Mouse (Mus musculus): ENCODE results near the gene Ntn4.

Gene Ntn4

DNA sequence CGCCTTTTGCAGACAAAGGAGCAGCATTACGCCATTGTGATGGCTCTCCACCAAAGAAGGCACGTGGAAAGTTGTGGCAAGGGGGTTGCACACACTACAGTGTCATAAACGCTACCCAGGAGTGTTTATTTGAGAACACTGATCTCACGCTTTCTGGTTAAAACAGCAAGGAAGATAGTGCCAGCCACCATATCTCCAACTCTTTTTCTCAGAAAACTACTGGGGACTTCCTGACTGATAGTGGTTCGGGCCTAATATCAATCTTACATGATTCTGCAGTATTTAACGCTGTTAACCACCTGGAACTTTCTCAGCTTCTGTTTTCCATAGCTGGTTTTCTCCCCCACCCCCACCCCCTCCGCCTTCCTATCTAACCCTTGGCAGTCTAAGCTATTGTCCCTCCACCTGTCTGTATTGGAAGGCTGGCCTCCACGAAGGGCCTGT is 90.8 kb downstream of the Ntn4 start:
- no peak for DNase-seq

DNA sequence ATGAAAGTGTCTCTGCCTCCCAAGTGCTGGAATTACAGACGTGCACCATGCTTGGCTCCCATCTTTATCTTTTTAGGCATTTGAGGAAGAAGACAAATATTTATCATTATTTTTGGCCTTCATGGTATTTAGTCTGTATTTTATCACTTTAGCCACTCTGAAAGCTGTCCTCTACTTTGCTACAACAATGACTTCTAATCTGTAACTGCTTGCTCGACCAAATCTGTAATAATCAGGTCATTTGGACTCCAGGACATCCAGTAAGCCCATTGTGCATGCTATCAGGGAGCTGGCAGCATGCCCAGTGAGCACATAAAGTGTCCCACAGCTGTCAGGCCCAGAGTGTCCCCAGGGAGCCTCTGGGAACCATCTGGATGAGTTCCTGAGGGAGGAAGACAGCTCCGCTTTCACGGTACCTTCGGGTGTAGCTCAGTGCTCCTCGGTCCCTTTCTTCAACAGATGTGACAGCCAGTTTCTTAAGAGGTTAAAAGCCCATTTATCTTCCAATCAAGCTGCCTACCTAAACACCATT is 95.7 kb downstream of the Ntn4 start:
- no peak for DNase-seq

DNA sequence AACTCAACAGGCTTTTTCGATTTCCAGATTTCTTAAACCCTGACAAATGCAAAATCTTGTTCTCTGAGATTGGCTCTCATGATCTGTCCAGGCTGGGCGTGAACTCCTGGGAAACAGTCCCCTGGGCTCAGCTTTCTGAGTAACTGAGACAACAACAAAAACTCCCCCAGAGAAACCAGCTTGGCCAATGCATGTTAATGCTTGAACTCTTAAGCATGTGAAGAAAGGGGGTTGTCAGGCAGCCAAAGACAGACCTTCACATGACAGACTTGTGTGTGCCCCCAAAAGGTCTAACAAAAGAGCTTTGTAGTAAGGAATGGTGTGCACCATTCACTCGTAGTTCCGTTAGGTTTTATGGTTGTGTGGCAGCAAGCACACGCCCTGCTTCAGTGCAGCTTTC is 96.6 kb downstream of the Ntn4 start:
- DNase-seq, result no peak

DNA sequence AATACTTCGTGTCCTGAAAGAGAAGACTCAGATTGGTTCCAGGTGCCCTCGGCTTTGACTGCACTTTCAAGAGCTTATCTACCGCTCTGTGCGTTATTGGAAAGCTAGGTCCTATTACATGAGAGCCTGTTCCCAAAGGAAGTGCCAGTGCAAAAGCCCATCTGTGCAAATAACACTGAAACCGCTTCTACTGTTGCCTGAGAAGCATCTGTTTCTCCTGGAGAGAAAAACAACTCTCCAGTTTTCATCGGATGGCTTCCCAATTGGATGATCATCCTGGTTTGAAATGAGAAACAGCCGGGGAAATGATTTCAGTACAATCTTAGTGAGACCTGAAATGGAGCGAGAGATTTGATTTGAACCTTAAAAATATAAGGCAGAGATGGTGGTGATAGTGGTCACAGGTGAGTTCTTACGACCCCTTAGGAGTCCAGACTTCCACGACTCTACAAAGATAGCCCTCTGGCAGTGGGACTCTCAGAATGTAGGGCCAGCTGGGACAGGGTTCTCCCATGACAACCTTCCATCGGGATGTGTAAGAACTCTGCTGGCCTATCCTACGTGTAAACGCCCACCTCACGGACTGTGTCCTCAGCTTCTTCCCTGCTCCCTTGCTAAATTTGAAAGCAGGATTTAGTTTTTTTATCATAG is 101.1 kb downstream of the Ntn4 start:
- no peak for DNase-seq

DNA sequence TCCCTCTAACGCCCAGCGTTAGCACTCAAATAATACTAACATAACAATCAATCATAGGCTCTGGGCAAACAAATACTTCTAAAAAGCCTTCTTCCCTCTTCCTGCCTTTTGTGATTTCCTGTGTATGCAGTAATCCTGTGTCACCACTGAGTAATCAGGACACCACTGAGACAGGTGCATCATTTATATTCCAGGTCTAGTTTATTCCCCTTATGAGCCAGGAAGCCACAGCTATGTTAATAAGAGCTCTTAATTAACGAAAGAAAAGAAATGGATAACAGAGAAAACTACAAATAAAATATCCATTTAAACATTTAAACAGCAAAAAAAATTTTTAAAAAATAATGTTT is 101.6 kb downstream of the Ntn4 start:
- no peak for DNase-seq

DNA sequence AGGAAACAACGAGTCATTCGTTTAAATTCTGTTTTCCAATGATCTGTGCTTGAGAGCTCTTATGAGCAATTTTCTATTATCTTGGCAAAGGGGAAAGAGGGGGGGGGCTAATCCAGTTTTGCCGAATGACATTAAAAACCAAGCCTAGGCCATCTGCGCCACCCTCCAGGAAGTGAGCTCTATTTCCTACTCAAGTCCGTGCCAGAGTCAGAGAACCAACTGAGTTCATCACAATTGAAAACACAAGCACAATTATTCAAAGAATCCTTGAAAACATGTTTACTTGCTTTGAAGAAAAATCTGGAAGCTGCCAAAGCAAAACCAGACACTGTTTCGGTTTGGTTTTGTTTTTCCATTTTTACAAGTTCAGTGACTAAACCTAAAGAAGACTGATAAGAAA is 102.1 kb downstream of the Ntn4 start:
- DNase-seq, result no peak

DNA sequence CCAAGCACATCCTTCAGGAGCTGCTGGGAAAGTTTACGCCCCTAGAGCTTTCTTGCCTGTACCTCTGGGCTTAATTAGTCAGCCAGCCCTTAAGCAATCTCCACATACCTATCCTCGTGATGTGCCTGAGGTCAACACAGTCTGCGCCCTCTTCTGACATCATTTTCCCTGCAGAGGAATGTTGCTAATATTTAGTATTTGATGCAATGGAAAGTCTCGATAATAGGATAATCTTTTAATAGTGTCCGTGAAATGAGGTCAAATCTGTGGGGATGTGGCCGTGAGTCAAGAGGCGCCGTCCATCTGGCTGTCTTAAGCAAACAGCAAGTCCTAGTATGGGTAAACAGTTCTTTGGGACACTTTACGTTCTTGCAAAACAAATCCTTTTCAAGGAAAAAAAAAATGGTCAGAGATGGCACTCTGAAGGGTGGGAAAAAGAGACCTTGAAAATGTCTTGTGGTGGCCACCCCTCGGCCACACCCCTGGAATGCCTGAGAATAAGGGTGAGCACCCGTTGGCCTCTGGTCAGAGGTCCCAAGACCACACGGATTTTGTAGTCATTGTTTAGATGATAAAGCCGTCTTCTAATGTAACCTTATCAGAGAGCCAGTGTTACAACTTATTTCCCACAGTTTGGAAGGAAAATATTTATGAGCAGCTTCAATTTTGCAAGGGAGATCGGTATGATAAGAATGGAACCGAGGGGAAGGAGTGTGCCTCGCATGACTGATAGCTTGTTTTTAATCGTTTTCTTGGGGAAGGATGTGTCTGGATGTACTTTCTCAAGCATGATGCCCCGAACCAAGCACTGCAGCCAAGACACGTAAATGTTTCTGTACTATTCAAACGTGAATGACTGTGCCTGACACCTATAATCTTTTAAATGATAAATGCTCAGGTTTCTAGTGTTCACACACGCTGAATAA is 109.0 kb downstream of the Ntn4 start:
- DNase-seq, result no peak

DNA sequence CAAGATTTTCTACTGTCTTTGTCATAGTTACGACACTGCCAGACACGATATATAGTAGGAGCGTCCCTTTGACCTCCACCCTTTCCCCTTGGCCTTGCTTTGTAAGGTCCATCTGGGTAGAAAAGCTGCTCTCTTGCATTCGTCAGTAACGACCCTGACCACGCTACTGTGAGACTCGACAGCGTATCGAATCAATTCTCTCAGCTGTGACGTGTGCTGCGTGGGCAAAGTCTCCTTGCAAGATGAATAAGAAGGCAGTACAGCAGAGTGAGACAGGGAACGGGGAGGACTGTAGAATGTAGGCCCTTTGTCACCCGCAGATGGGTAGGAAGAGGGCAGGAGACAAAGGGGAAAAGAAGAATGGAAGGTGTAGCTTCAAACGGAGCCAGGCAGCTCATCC is 110.8 kb downstream of the Ntn4 start:
- DNase-seq, result no peak

DNA sequence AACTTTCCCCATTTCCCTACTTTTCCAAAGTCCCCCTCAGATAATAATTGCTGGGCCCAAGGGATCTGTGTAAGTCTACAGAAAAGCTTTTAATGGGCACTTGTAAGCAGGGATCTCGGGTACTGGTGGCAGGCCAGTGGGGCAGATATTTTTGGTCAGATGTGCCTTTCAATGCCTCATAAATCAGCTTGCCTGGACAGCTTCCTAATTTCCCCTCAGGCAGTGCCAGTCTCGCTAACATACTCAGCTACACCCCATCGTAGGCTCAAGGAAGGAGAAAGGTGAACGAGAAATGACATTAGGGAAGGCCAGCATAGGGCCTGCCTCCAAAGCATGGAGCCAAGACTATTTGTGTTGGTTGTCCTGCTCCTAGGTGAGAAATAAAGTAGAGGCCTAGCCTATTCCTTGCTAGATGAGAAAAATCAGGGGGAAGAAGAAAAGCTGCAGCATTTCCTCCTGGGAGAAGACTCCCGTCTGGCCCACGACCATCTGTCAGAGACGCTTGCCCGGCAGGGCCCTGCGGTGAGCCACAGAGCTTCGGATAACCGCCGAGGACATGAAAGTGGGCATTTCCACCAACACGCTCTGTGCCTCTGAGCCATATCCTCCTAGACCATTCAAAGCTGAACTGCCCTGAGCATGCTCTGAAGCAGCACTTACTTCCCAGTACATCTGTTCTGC is 113.4 kb downstream of the Ntn4 start:
- DNase-seq, result no peak

DNA sequence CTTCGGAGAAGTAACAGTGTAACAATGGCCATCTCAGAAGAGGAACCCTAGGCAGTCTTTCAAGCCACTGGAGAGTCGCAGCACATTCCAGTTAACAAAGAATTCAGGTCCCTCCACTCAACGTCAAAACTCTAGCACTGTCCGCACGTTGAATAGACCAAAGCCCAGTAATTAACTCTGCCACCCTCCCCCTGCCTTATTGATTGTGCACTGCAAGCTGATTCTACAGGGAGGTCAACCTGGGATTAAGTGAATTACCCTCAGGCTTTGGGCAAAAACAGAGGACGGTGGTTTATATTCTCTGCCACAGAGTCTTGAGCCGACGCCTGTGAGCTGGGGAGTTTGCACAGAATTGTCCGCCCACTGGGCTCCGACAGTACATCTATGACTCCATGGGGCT is 115.7 kb downstream of the Ntn4 start:
- DNase-seq, result no peak

DNA sequence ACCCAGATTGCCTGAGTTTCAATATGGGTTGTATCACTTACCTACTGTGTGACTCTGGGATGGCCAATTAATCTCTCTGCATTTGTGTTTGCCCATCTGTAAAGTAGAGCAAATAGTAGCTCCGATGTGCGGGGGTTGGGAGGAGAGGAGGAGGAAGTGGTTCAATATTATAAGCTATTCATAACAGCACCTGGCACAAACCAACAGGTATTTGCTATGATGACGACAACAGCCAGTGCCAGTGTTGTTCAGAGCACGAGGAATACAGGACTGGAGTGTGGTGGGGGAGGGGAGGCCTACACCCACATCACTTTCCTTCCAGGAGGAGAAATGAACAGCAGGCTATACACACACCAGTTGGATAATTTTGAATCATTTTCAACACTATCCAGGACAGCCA is 119.2 kb downstream of the Ntn4 start:
- no peak for DNase-seq

DNA sequence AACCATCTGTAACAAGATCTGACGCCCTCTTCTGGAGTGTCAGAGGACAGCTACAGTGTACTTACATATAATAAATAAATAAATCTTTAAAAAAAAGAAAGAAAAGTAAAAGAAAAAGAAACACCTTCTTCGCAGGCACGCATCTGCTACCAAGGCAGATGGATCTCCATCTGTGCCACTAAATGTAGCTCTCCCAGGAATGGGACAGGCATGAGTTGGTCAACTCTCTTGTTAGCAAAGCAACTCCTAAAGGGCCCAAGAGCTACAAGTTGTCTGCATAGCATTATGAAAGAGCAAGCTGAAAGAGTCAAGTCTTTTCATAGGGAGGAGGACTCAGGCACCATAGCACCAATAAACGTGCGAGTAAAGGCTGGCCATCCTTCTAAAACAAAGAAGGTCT is 119.9 kb downstream of the Ntn4 start:
- DNase-seq, result no peak

DNA sequence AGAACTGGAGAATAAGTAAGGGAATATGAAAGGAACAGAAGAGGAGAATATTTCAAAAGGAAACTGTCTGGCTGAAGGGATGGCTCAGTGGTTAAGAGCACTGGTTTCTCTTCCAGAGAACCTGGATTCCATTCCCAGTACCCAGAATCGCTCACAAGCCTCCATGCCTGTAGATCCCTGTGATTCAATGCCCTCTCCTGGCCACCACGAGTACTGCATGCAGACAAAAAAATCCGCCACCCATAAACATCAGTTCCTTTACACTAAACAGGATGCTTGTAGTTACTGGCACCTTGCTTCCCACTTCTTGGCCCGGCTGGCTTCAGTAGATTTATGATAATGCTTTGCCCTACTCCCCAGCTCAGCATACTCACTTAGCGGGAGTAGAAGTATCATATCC is 122.6 kb downstream of the Ntn4 start:
- DNase-seq, result peak; percentile 54 to 59

DNA sequence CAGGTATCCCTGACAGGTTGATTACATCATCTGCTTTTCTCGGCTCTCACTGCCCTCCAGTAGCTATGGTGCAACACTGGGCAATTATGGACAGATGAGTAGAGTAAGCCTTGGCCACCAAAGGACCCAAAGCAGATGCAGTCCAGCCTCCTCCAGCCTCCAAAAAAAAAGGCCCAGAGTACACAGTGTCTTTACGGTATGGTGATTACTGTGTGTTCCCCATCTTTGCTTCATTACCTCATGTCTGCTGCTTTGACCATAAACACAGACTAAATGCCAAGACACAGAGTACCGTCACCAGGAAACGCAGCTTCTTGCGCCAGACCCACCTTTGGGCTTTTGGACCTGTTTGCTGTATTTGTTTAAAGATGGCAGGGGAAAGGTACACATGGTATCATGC is 125.7 kb downstream of the Ntn4 start:
- no peak for DNase-seq

DNA sequence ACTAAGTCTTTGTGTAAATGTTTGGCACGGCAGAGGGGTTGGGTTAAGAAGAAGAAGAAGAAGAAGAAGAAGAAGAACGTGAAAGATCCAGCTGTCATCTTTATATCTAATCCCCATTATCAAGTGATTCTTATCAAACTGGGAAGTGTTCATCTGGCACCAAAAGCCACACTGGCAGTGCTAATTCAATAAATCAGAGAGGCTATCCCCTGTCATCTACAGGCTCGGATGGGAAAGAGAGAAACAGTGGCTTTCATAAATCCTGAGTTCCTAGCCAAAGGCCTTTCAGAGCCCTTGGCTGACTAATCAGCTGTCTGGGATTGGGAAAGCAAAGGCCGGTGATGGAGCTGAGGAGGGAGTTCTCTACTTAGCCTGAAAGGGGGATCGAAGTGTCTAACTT is 126.8 kb downstream of the Ntn4 start:
- no peak for DNase-seq

DNA sequence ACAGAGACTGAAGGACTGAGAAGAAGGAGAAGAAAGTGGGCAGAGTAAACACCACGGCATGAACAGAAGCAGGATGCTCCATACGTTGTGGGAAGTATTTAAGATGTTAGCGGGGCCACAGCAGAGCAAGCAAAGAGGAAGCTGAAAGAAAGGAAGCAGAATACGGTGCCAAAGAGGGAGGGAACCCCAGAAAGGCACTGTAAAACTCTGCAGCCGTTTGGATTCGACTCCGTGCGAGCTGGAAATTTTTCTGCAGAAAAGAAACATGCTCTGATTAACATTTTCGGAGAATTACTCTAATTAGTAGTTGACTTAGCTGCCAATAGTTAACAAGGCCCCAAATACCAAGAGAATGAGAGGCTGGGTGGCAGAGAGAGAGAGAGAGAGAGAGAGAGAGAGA is 127.7 kb downstream of the Ntn4 start:
- DNase-seq, result no peak

DNA sequence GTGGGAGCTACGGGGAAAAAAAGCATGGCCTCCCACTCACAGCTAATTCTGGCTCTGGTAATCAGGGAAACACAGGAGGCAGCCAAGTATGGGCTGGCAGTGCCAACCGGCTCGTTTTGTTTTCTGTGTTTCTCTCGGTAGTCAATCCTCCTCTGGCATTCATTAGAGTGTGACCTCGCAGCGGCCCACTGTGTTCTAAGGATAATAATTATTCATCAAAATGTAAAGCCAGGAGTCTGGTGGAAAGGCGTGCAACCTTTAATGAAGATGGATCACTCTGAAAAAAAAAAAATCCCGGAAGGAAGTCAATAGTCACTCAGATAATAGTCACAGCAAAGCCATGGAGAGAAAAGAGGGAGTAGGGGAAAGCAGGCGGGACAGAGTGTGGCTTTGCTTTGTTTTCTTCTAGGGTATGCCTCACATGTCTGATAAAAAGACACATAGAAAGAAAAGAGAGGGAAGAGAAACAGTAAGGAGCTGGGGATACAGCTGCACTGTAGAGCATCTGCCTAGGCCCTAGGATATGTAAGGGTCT is 131.5 kb downstream of the Ntn4 start:
- DNase-seq, result no peak

DNA sequence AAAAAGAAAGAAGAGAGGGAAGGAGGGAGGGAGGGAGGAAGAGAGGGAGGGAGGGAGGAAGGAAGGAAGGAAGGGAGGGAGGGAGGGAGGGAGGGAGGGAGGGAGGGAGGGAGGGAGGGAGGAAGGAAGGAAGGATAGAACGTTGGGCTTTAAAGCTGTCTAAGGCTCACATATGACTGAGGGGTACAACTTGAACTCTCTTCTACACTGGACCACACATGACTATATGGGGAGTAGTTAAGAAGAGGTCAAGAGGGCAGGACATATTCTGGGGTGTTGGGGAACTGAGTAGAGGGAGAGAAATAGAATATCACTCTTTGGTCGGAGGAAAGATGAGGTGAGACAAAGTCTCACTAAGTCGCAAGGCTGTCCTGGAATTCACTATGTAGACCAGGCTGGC is 132.0 kb downstream of the Ntn4 start:
- no peak for DNase-seq

DNA sequence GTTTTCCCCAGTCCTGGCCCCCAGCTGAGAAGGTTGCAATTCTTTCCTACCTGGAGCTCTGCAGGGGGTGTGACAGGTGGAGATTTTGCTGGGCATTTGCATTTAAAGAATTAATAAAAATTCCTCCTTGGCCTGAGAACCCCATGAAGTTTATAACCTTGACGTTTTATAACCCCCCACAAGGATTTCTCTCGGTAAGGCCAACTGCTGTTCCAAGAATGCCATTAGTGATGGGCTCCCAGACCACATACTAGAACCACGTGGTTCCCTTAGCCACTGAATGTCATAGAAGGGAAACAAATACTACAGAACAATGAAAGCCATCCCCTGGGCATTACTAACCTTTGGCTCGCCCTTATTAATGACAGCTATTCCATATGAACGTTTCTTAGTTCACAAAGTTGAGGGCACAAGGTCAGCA is 136.3 kb downstream of the Ntn4 start:
- no peak for DNase-seq

DNA sequence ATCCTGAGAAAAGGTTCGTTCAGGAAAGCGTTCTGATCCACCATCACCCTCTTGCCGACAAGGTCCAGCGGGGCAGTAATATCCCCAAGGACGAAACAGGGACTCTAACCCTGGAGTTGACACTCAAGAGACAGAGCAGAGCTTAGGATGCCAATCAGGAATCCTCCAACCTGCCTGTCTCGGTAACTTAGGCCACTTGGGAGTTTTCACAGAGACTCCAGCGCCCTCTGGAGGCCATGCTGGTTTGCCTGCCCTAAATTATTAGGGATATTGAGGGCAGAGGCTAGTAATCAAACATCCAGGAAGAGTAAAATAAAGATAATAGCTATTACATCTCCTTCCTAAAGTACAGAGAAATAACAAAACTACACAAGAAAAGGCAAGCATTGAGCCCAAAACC is 136.9 kb downstream of the Ntn4 start:
- peak; percentile 13 to 27 for DNase-seq

DNA sequence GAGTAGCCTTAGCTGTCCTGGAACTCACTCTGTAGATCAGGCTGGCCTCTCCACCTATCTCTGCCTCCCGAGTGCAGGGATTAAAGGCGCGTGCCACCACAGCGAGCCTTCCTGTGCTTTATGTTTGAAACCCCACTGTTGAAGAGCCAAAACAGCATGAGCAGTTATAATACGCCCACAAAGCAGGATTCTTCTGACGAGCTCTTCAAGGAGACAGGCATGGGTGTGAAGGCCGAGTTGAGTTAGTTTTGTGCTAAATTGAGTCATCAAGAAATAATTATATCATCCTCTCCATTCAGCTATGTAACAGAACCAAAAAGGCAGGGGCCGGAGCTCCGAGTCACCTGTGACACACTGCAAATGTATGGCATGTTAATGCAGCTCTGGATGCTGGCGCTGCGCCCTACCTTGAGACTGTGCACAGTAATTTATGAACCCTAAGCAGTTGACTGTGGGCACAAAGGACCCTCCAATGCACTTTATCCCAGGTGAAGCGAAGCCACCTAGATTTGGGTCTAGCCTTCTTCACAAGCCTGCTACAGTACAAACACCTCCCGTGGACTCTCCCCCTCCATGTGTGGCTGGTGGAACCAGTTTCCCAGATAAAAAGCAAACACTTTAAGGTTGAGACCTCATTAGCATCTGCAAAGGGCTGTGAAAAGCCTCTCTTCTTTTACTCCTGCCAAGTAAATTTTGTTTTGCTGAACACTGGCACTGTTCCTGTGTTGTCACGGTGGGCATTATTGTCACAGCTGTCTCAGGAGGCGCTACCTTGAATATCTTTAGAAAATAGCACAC is 142.9 kb downstream of the Ntn4 start:
- no peak for DNase-seq

All from thymus, postnatal 36 days (tissue).